Mouse (Mus musculus) right cerebral cortex, postnatal 10 days (tissue): ENCODE results near the gene Rab8b.
"Not testable (repeated sequence)": the region's sequence is repeated elsewhere in the genome, so short reads cannot be mapped to it uniquely, and the experiment has no call there.

Experiments
- DNase-seq, 2 experiments: peaks; one replicate each; pipeline ENCODE4 v3.0.0; 2021; ENCODE audit warnings: low spot score in 2 of 2

Gene Rab8b

DNA sequence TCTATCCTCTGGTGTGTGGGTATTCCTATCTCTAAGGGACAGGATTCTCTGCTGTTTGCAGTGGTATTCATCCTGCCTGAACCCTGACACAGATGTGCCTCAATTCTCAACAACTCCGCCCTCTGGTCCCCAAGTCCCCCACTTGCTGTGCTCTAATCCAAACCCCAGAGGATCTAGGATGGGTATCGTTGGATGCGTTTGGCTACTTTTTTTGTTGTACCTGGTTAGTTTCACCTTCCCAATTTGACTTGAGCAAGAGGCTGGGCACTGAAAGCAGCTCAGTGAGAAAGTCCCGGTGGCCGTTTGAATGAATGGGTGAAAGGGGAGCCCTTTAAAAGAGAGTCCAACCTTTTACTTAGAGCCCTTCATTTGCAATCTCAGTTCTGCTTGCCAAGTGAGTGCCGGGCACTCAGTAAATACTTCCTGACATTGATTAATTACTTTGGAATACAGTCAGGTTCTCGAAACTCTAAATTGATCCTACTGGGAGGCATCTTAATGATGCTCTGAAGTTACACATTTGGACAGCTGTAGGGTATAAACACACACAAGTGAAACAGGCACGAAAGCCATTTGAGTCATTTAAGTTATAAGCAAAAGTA lies 32.1 kb downstream of the Rab8b start:
- DNase-seq: no peak

DNA sequence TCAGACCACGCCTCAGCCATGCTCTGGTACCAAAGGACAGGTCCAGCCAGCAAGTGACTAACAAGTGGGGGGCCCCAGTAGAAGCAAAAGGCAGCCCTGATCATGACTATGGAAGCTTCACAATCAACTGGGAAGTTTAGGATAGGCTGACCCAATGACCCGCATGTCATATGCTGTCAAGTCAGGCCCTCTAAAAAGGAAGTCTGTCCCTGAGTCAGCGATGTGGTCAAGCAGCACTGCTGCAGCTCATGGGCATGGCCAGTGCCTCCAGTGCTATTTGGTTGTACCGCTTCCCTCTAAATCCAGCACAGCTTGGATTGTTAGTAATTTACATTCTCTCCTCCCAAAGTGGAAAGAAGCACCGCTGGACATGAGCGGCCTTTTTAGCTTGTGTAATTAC lies 32.7 kb downstream of the Rab8b start:
- peak; percentile 49 to 50 for DNase-seq

DNA sequence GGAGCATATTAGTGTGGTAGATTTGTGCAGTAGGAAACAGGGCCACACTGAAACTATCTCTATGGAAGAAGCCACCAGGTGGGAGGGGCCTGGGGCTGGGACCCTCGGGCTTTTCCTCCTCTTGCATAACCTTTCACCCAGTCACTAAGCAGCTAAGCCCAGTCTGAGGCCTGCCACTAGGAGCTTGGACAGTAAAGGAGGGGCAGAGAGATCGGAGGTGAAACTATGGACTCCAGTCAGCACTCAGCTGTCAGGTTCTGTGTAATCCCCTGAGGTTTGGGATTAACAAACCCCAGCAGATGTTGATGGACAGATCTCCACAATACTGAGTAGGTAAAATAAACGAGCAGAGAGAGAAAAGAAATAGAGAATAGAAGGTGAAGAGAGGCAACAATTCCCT lies 33.1 kb downstream of the Rab8b start:
- DNase-seq: no peak

DNA sequence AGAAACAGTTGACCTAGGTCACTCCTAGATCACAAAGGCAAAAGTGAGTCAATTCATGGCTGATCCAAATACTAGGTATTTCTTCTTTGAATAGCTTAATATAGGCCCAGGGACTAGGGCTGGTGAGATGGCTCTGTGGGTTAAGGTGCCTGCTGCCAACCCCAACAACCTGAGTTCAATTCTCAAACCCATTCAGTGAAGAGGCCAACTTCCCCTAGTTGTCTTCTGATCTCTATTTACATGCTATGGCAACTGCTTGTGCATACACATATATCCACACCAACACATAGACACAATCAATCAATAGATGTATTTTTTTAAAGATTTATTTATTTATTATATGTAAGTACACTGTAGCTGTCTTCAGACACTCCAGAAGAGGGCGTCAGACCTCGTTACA lies 34.9 kb downstream of the Rab8b start:
- no peak for DNase-seq

DNA sequence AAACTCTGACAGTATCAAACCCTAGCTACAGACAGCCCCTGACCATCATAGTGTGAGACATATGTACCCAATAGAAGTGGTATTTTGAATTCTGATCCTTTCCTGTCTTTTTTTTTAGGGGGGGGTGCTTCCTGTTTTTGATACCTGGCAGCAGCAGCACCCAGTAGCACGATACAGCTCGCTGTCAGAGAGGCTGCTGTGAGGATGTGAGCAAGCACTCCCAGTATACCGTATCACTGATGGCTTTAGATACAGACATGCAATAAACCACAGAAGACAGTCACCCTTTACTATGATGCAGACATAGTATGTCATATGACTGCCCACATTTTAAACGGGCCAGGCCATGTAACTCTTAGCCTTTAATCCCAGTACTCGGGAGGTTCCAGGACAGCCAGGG lies 36.0 kb downstream of the Rab8b start:
- no peak for DNase-seq

DNA sequence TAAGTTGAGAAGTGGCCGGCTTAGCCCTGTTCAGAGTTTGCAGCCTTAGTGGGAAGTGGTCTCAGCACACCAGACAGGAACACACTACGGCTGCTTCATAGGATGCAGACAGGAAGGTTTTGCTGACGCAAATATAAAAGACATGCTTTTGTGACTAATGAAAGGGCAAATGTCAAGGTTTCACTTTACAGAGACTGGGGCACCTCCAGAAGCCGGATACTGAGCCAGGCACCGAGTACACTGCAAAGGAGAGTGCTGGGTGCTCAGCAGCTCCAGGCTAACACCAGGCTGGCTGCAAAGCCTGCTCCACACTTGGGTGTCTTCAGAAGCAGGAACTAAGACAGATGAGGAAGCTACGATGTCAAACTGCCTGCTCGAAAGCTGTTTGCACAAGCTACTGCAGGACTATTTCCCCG lies 37.1 kb downstream of the Rab8b start:
- DNase-seq: no peak

DNA sequence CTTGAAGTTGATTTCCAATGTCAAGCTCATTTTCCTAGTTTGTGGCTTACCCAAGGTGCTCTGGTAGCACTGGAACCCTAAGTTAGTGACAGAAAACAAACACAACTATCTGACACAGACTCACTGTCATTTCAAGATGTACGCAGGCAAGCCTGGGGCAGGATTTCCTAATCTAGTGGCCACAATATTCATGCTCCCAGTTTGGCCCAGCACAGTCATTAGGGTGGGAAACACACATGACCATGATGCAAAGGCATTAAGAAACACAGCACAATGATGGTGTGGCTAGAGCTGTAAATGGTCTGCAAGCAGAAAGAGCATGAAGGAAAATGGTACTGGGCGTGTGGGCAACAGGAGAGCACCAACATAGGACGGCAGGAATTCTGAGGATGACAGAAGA lies 37.6 kb downstream of the Rab8b start:
- no peak for DNase-seq

DNA sequence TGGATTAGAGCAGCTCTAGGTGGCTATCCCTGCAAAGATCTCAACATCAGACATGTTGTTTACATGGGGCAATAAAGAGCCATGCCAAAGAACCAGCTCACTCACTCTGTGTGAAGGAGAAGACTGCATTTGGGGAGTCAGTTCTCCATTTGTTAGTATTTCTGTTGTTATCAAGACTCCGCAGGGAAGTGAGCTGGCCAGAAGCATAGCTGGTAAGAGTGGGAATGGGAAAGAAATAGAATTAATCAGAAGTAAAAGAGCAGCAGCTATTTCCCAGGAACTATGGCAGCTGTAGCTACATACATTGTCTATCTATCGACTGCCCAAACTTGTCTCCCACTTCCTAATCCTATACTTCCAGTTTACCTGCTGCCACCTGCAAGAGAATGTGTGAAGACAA lies 38.7 kb downstream of the Rab8b start:
- no peak for DNase-seq

DNA sequence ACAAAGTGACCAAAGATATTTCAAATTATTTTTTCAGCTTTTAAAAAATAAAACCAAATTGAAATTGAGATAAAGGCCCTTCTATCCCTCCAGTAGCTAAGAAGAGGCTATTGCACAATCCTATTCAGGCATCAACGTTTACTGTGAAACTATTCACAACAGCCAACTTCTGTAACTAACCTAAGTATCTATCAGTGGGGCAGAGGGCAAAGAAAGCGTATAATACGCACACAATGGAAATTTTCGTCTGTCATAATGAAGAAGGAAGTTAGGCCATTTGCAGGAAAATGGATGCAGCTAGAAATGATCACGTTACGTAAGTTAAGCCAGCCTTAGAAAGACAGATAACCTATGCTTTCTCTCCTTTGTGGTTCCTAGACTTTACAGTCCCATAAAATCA lies 40.0 kb downstream of the Rab8b start:
- no peak for DNase-seq

DNA sequence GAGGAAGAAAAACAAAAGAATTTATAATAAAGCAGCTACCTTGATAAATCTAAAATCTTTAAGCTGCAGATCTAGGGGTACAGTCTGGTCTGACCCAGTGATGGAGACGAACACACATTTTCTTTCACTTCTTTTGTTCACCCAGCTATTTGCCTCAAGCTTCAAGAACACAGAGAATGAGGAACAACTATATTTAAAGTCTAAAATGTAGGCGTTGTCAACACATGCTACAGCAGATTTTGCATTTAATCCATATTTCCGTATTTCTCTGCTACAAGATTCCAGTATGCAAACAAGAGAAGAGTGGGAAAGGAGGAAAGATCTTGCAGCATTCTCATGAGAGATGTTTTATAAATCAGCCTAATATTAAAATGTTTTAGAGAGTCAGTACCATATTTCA lies 40.6 kb downstream of the Rab8b start:
- no peak for DNase-seq

DNA sequence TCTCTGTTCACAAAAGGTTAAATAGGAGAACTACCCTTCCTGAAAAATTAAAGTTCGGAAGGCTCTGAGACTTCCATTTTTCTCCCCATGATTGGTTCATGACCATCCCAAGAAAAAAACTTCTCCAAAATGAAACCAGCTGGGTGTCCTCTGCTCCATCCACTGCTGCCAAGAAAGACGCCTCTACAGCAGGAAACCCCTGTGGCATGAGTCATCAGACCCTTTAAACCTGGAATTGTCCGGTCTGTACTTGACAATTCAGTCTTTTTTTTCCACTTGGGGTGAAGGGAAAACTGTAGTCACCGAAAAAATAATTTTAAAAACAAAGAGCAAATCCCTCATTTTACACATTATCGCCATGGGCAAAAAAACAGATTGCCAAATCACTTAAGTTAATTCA lies 42.9 kb downstream of the Rab8b start:
- DNase-seq: no peak

DNA sequence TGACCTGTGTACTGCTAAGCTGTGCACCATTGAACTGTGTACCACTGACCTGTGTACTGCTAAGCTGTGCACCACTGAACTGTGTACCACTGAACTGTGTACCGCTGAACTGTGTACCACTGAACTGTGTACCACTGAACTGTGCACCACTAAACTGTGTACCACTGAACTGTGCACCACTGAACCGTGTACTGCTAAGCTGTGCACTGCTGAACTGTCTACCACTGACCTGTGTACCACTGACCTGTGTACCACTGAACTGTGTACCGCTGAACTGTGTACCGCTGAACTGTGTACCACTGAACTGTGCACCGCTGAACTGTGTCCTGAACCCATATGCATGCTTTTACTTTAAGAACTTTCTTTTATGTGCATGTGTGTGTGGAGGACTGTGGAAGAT lies 45.2 kb downstream of the Rab8b start:
- DNase-seq: no peak

DNA sequence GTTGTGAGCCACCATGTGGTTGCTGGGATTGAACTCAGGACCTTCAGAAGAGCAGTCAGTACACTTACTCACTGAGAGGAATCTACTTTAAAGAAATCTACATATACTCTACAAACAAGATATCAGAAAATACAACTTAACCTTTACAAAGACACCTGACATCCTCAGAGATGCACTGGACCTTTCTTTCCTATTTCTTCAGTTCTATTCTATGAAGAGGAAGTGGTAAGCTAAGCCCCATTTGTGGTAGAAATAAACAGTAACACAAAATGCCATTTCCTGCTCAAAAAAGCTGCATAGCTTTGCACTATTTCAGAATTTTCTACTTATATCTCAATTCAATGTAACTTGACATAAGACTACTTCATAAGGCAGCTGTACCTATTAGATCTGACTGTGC lies 46.0 kb downstream of the Rab8b start:
- no peak for DNase-seq

DNA sequence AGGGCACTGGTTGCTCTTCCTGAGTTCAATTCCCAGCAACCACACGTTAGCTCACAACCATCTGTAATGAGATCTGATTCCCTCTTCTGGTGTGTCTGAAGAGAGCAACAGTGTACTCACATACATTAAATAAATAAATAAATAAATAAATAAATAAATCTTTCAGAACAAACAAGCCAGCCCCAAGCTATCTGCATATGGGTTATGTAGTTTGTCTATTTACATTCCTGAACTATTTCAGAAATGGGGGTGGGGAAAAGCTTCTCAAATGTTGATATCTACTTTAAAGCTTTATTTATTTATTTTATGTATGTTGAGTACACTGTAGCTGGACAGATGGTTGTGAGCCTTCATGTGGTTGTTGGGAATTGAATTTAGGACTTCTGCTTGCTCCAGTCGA lies 46.5 kb downstream of the Rab8b start:
- not testable (repeated sequence) for DNase-seq

DNA sequence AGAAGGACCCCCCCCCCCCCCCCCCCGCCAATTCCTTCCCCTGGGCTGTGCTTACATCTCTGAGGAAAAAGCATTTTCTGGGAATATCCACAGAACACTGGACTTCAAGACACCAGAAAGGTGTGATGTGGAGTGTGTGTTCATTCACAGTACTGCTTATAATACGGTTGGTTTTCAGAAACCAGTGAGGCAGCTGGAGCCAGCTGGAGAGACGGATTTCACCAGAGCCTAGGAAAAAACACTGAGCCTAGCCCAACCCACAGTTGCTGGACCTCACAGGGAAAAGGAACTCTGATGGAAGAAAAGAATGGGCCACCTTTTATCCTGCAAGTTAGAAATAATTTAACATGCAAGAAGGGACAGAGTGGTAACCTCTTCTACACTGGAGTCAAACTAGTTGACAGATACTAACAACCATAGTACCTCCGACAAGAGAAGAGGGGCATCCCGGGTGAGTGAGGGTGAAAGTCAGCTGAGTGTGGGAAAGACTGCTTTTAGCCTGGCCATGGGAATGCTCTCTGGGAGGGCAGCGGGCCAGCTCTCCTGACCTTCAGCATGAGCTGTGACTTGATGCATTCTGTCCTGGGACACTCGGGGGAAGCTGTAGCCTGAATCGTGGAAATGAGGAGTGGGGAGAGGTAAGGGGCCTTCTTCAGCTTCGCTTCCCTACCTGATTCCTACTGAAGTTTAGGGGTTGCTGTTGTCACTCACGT lies 47.3 kb downstream of the Rab8b start:
- no peak for DNase-seq

DNA sequence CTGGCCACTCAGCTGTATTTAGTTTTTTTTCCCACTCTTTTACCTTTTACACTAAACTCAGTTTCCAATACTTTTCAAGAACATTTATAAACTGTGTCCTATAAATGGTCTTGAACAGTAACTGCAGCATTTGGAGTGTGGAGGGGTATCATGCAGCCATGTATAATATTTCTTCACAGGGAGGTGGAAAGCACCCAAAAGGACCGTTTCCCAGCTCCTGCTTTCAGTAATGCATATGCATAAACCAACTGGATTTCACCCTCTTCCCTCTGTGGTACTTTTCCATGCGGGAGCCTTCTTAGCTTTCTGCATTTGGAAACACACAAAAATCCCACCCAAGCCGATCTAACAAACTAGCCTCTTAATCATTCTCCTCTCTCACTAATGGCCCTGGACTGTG lies 54.8 kb downstream of the Rab8b start:
- DNase-seq: peak; percentile 41 to 56

DNA sequence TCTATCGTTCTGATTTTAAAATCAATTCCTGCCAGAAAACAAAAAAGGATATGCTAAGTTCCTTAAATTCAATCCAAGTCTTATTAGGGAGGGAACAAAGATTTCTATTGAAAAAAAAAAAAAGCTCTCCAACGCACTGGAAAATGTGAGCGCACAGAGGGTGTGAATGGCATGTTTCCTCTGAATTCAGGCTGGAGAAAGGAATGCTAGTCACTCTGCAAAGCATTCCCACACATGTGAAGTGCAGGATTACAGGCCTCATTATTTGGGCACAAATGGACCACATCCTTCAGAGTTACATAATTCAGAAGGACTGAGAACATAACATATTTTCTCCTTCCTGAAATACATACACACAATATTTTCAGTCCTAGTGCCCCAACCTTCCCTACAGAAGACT lies 56.0 kb downstream of the Rab8b start:
- no peak for DNase-seq

DNA sequence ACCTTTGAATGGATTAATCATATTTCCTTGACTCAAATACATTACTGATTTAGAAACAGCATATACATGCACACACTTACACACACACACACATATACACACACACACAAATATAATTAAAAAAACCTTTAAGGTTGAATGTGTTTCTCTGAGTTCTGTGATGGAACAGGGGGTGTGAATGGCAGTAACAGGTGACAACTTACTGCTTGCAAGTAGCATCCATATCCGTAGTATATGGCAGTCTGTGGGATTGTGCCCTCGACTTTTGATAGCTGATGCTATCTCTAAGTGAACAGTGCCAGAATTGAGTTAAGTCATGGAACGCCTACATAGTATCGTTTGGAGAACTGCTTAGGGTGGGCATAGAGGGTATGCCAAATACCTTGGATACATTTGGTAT lies 57.3 kb downstream of the Rab8b start:
- DNase-seq: no peak

DNA sequence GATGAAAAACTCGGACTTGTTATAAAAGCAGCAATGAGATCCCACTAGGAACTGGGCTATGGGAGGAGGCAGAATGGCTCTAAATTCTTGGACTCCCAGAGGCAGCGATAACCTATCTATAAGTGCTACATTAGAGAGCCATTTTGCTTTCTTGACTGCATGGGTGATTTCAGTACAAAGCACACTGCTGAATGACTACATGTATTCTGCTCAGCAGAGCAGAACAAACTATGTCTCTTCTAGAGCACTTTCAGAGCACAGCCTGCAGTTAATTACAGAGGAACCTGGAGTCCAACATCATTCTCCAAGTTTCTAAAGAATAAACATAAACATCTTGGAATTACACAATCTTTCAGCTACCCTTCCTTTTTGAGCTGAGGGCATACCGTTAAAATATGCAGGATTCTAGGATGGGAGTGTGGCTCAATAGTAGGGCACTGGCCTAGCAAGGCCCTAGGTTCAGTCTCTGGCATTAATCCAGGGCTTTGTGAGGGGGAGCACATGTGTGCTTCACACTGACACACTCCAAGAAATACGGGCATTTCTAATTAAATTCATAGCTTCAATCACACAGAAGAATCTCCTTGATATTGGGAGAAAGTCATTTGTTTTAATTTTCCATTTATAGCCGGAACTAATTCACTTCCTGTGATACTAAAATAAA lies 58.3 kb downstream of the Rab8b start:
- DNase-seq: no peak

DNA sequence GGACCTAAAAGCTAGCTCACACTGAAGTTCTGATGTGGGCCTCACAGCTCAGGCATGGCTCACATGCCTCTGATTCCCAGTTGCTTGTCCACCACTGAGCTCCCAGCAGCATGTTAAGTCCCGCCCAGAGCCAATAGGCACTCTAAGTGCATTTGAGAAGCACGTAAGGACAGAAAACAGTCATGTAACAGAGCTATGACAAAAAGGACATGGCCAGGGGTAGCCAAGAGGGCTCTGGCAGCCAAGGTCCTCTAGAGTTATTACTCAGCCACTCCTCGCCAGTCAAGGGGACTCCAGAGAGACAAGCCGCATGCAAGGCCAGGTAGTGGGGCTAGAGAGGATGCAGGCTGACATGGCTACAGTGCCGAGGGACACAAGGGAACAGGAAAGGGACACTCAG lies 60.0 kb downstream of the Rab8b start:
- DNase-seq: no peak

DNA sequence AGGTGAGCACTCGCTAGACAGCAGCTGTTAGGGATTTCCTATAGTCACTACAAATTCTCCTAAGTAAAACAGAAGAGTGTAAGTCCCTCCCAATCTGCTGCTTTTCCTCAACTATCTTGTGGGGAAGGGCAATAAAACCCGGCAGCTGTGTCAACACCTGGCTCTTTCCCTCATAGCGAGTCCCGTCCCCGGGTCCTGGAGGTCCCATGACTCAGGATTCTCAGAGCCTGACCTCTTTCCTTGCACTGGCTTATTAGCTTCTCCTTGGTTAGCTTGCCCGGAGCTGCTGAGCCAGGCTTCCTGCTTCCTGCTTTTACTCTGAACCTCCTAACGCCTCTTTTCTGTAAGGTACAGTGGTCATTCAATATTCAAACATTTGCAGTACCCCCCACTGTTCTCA lies 63.6 kb downstream of the Rab8b start:
- no peak for DNase-seq

DNA sequence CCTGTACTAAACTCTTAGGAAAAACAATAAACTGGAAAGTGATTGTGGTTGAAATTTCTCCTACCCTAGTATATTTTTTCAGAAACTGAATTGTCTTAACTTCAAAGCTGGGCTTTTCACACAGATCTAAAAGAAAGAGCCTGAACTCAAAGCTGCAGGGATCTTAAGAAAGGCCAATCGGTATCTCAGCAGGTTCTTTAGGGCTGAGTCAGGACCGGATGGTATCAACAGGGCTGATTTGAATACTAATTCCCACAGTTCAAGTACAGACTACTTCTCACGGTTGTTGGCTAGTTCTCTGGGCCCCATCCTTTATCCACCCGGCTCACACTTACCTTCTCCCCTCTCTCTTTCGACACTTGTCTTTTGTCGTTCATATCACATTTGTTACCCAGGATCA lies 66.9 kb downstream of the Rab8b start:
- no peak for DNase-seq

DNA sequence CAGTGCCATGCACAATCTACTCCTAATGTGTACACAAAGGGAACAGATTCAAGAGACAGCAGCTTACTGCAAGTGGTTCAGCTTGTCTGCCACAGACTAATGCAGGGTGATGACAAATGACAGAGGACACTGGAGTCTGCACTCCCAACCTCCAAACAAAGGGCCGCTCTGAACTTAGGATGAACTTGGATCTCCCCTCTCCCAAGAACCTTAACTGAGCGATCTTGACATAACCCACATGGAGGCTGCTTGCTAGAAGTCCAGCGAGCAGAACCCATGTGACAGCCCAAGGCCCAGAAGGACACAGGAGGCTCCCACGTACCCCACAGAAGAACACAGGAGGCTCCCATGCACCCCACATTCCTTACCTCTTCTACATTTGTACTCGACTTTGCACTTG lies 68.5 kb downstream of the Rab8b start:
- no peak for DNase-seq
